2 mouse cellular contexts compared by ENCODE assay signal in the genomic region with DNA sequence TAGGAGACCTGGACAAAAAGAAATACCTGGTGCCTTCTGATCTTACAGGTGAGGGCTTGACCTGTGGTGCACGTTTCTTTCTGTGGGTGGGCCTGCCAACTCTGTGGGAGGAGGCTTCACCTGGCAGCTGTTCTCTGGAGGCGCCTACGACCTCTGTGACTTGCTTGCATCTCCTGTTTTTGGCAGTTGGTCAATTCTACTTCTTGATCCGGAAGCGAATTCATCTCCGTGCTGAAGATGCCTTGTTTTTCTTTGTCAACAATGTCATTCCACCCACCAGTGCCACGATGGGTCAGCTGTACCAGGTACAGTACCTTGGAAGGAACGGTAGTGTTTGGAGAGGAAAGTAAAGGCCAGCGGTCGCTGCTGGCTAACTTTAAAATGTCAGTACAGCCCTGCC.
TF ChIP-seq lines count a peak whose summit lies in the region.

No protein-coding gene starts in this region.

TF ChIP-seq in C2C12, 6 proteins besides CTCF, POLR2A, EP300 and RAD21:
- TF ChIP-seq CEBPB (IDR thresholded peaks at IDR 0.05; ENCODE audit: low read depth): no peak
- TF ChIP-seq MAX (IDR thresholded peaks at IDR 0.05): no peak
- no peak for TF ChIP-seq MYOG (IDR thresholded peaks at IDR 0.05; ENCODE audit: control insufficient read depth, extremely low read depth, insufficient read length)
- TF ChIP-seq FOSL1 (IDR thresholded peaks at IDR 0.05; ENCODE audit: insufficient read depth, low read length, poor library complexity, severe bottlenecking): no peak
- TF ChIP-seq MYOD1 (IDR thresholded peaks at IDR 0.05; ENCODE audit: control insufficient read depth, insufficient read length, low read depth): no peak
- no peak for TF ChIP-seq USF1 (IDR thresholded peaks at IDR 0.05; ENCODE audit: low read depth)

TF ChIP-seq in CH12.LX, 34 proteins besides CTCF, POLR2A, EP300 and RAD21:
- TF ChIP-seq JUN (IDR thresholded peaks at IDR 0.05; ENCODE audit: insufficient read depth, low read depth, low read length) (no peak), MAX (IDR thresholded peaks at IDR 0.05; ENCODE audit: low read length) (no peak), PAX5 (IDR thresholded peaks at IDR 0.05; ENCODE audit: low read length) (no peak), KAT2A (IDR thresholded peaks at IDR 0.05; ENCODE audit: insufficient replicate concordance, low read length) (no peak), BHLHE40 (IDR thresholded peaks at IDR 0.05; ENCODE audit: low read depth, low read length) (no peak)
